Mouse (Mus musculus) spleen, adult 2 months (tissue): ENCODE results near the gene Pck2. TPM values are rescaled to one million over a fixed set of nuclear protein-coding genes. Genes with fewer than 3 reads are reported as not detected.

ENCODE experiments used
- DNase-seq, 2 experiments: peaks; one replicate each; pipeline versions ENCODE4 v3.0.0 to v3.0.0-alpha.2; 2012 to 2021; ENCODE audit warnings: low spot score in 2 of 2, low read depth in 1 of 2
- H3K27ac ChIP-seq: fragments of 200-500 bp; 2 replicates; pipeline ENCODE4 v1.5.1; 2012; ENCODE audit warnings: low read length, inconsistent platforms; ENCODE audit not compliant: insufficient read depth
- H3K27me3 ChIP-seq: fragments of 200-500 bp; 2 replicates; pipeline ENCODE4 v1.6.1; 2012; ENCODE audit warnings: mild to moderate bottlenecking, moderate library complexity, low read length, inconsistent platforms; ENCODE audit not compliant: control insufficient read depth, insufficient read depth
- H3K36me3 ChIP-seq: fragments of 200-500 bp; 2 replicates; pipeline ENCODE4 v1.6.1; 2012; ENCODE audit warnings: mild to moderate bottlenecking, low read length, inconsistent platforms; ENCODE audit not compliant: control insufficient read depth, insufficient read depth
- H3K4me1 ChIP-seq: fragments of 200-500 bp; 2 replicates; pipeline ENCODE4 v1.6.1; 2011; ENCODE audit warnings: inconsistent platforms; ENCODE audit not compliant: control insufficient read depth, insufficient read depth, insufficient read length
- H3K4me3 ChIP-seq: fragments of 200-500 bp; 2 replicates; pipeline ENCODE4 v1.5.1; 2011; ENCODE audit warnings: mild to moderate bottlenecking, inconsistent platforms; ENCODE audit not compliant: insufficient read depth, insufficient read length; ENCODE audit errors: extremely low read depth
- CTCF ChIP-seq: fragments of 200-500 bp; IDR thresholded peaks from 2 replicates; pipeline ENCODE4 v1.5.1; 2011; ENCODE audit warnings: mild to moderate bottlenecking, inconsistent platforms; ENCODE audit not compliant: insufficient read depth, insufficient read length, insufficient replicate concordance; ENCODE audit errors: extremely low read depth
- POLR2A ChIP-seq: fragments of 200-500 bp; IDR thresholded peaks from 2 replicates; pipeline ENCODE4 v1.6.1; 2011; ENCODE audit warnings: low read depth, low read length, inconsistent platforms
- whole genome bisulfite sequencing: fragments of 180-500 bp; shearing (Covaris S2); methylation state at CpG from one replicate; pipeline ENCODE4 v1.1.7; 2018; 5-methylcytosine and 5-hydroxymethylcytosine counted together
- polyA plus RNA-seq: library from polyadenylated mRNA; depleted of rRNA; stranded (reverse); fragments of >200 nt; gene quantifications from 2 replicates; pipeline ENCODE4 v1.2.3, GENCODE M21; 2012

Pck2 gene
- polyA plus RNA-seq, 1 experiment, result 47.9 TPM

GRCm38 (mm10) chr14:55575302-55575701 lies 35.2 kb downstream of the Pck2 start, which contains the start of gene Fitm1:
TSS of gene Fitm1 (plus strand) at chr14:55575617.
- H3K4me3 ChIP-seq, result no peak within 1 kb of the TSS
- DNase-seq, result no peak
- TF ChIP-seq CTCF (no peak), POLR2A (no peak)
- H3K4me1 ChIP-seq, result peaks cover 3% of the 10 kb centered on the region; the same call in 1 of the 2 replicates
- no peaks in the 10 kb centered on the region for H3K27me3 ChIP-seq
- H3K36me3 ChIP-seq, result peaks cover 5% of the 10 kb centered on the region; the same call in 1 of the 2 replicates
- WGBS, result 77% methylated on average over 8 of the region's 8 CpGs
- H3K27ac ChIP-seq, result no peak within 1 kb of the TSS

GRCm38 (mm10) chr14:55575711-55576110 lies 35.6 kb downstream of the Pck2 start:
- Histone ChIP-seq H3K36me3 (peaks cover 7% of the 10 kb centered on the region), H3K27ac (no peak overlapping the region), H3K4me3 (no peak overlapping the region), H3K4me1 (peaks cover 3% of the 10 kb centered on the region; the same call in 1 of the 2 replicates), H3K27me3 (no peaks in the 10 kb centered on the region)
- DNase-seq, result no peak
- 73% methylated on average over 13 of the region's 13 CpGs for WGBS
- TF ChIP-seq CTCF, result no peak
- no peak for TF ChIP-seq POLR2A

GRCm38 (mm10) chr14:55576376-55576775 lies 36.3 kb downstream of the Pck2 start:
- TF ChIP-seq POLR2A (no peak), CTCF (no peak)
- Histone ChIP-seq H3K4me3 (no peak overlapping the region), H3K27me3 (no peaks in the 10 kb centered on the region), H3K36me3 (peaks cover 13% of the 10 kb centered on the region), H3K27ac (no peak overlapping the region), H3K4me1 (peaks cover 3% of the 10 kb centered on the region; the same call in 1 of the 2 replicates)
- WGBS, result 58% methylated on average over 16 of the region's 16 CpGs
- DNase-seq, result no peak

GRCm38 (mm10) chr14:55577871-55578667 lies 38.0 kb downstream of the Pck2 start, which contains the start of gene Psme1:
TSS of gene Psme1 (plus strand) at chr14:55578123.
- DNase-seq, result peak; percentile 50 to 86
- Histone ChIP-seq H3K36me3 (peaks cover 20% of the 10 kb centered on the region), H3K27ac (peak within 1 kb of the TSS; percentile 91), H3K27me3 (no peaks in the 10 kb centered on the region), H3K4me3 (peak within 1 kb of the TSS; percentile 83), H3K4me1 (peaks cover 3% of the 10 kb centered on the region; the same call in 1 of the 2 replicates)
- WGBS, result 1% methylated on average over 30 of the region's 32 CpGs
- peak; percentile 54; the same call in 1 of the 2 replicates for TF ChIP-seq POLR2A
- no peak for TF ChIP-seq CTCF

GRCm38 (mm10) chr14:55578668-55579269 lies 38.7 kb downstream of the Pck2 start:
- Histone ChIP-seq H3K27me3 (no peaks in the 10 kb centered on the region), H3K4me1 (peaks cover 3% of the 10 kb centered on the region; the same call in 1 of the 2 replicates), H3K36me3 (peaks cover 20% of the 10 kb centered on the region), H3K27ac (peak overlapping the region; percentile 91), H3K4me3 (peak overlapping the region; percentile 83)
- WGBS, result 10% methylated on average over 6 of the region's 6 CpGs
- TF ChIP-seq POLR2A (no peak), CTCF (no peak)
- peak in 1 of 2 experiments; percentile 56 for DNase-seq

GRCm38 (mm10) chr14:55579511-55580496 lies 39.7 kb downstream of the Pck2 start:
- Histone ChIP-seq H3K4me1 (peaks cover 6% of the 10 kb centered on the region; the same call in 1 of the 2 replicates), H3K4me3 (no peak overlapping the region), H3K27ac (no peak overlapping the region), H3K27me3 (no peaks in the 10 kb centered on the region), H3K36me3 (peaks cover 20% of the 10 kb centered on the region)
- no peak for DNase-seq
- WGBS, result 94% methylated on average over 23 of the region's 23 CpGs
- TF ChIP-seq CTCF (no peak), POLR2A (no peak)
